Mouse (Mus musculus): ENCODE measurements at regions not wholly inside any gene's neighbourhood (a gene's known extent, or its start where the extent isn't known, plus 50 kb on each side); places are given as distances from the start of the nearest gene placed in this dataset.

- TF ChIP-seq POLR2A (IDR thresholded peaks at IDR 0.05; ENCODE audit: control insufficient read depth, low read depth, low read length) (no peak), CTCF (IDR thresholded peaks at IDR 0.05; ENCODE audit: control insufficient read depth, insufficient read depth, insufficient replicate concordance, low read depth, low read length) (no peak)
These were observed 389.0 kb upstream of the Pmfbp1 start for GRCm38 (mm10) chr8:109104798-109105326.
